Mouse (Mus musculus): Measurements from ENCODE around the gene Usp20.

DNA sequence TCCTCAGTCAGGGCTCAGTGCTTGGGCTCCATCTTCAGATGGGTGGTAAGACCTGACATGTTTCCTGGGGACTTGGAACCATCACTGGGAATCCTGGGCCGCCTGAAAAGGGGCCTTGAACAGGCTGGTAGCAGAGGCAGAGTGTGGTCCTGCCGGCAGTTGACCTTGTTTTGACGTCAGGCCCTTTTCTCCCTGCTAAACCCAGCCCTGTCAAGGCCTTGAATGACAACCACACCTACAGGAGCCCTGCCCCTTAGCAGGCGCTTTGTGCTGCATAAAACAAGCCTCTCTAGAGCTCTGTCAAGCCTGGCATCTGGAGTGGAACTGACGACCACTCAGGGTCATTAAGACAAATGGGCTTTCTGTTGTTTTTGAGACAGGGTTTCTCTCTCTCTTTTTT, 22.2 kb upstream of the Usp20 start:
- TF ChIP-seq CTCF (IDR thresholded peaks at IDR 0.05; ENCODE audit: low read depth, low read length): no peak
- no peak for TF ChIP-seq GATA1 (IDR thresholded peaks at IDR 0.05; ENCODE audit: borderline replicate concordance, low read length)
- TF ChIP-seq TAL1 (conservative IDR thresholded peaks at IDR 0.05; ENCODE audit: low read depth, low read length): no peak
- TF ChIP-seq GATA2 (IDR thresholded peaks at IDR 0.05; ENCODE audit: borderline replicate concordance, low read depth, low read length): no peak

Data from G1E (cell line).